Mouse (Mus musculus) embryonic fibroblast, embryonic 13.5 days (primary cell): ENCODE measurements around the gene Fam196b.

ENCODE experiments used
- CTCF ChIP-seq: IDR thresholded peaks from 2 replicates; pipeline ENCODE4 v1.5.1; 2011; ENCODE audit warnings: mild to moderate bottlenecking, control low read depth, low read length, moderate library complexity, borderline replicate concordance; ENCODE audit not compliant: insufficient read depth
- POLR2A ChIP-seq: IDR thresholded peaks from 2 replicates; pipeline ENCODE4 v1.6.1; 2011; ENCODE audit warnings: low read depth, mild to moderate bottlenecking, control low read depth, low read length, moderate library complexity

DNA sequence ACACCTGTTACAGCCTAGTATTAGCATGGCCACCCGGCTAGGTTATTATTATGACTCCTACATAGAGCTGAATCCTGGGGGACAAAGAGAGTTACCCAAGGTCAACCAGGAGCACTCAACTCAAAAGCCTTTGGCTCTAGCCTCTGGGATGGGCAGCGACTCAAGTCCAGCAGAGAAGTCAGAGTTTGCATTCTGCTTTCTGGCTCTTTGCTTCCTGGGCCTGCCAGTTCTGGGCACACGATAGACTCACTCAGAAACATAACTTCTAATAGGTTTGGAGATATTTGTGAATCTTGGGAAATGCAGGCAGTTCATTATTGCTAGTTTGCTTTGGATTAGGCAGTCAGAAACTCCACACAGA, 102.0 kb downstream of the Fam196b start:
- TF ChIP-seq POLR2A, result no peak
- TF ChIP-seq CTCF, result no peak
